Mouse (Mus musculus): ENCODE data around the gene Smim15. TPM values are rescaled to one million over a fixed set of nuclear protein-coding genes. Genes with fewer than 3 reads are reported as not detected.
A peak's percentile ranks its signal among the peaks of the same experiment; 100 is the strongest.

Gene Smim15
- polyA plus RNA-seq, 1 experiment from 2014 or later = 97.0 TPM

DNA sequence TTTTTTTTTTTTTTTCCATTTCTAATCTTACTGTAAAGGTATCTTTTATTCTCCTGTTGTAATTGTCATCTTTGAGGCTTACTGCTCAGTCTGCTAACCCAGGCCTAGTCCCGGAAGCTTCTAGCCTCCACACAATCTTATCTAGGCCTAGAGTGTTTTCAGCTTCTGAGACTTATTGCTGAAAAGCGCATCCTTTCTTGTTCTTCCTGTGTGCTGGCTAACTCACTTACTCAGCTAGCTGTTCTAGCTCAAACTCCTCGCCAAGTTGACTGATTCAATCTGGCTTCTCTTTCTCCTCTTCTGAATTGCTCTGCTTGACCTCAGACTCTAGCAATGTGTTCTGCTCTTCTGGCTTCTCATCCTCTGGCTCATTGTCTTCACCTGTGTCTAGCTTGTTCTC, 1.4 kb downstream of the Smim15 start:
- peaks cover 17% of the 10 kb centered on the region for H3K36me3 ChIP-seq (ENCODE audit: inconsistent target)
- H3K4me3 ChIP-seq (ENCODE audit: inconsistent target) = peak overlapping the region; percentile 91
- no peak overlapping the region; the same call in 1 of the 2 replicates for H3K27ac ChIP-seq

DNA sequence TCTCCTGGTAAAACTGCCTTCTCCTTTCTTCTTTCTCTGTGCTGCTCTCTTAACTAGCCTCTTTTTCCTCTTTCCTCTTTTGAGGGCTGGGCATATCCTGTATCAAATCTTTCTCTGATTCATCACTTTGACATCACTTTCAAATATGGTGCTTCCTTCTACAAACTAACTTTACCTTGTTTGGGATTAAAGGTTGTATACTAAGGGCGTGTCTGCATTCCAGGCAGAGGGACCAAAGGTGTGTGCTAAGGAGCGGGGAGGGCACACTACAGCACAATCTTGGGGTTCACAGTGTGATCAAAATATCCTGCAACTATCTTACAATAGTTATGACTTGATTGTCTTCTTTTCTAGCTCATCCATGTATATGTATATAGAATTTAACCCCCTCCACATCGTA, 1.8 kb downstream of the Smim15 start:
- no peak overlapping the region; the same call in 1 of the 2 replicates for H3K27ac ChIP-seq
- H3K4me3 ChIP-seq (ENCODE audit: inconsistent target) = no peak overlapping the region
- 87% methylated on average over 3 of the region's 3 CpGs for WGBS (ENCODE audit: missing documents)
- H3K36me3 ChIP-seq (ENCODE audit: inconsistent target) = peaks cover 17% of the 10 kb centered on the region
- H3K79me2 ChIP-seq (ENCODE audit: inconsistent target) = peaks cover 49% of the 10 kb centered on the region

More for the DNA sequence above, 1.4 kb downstream of the Smim15 start:
- 85% methylated on average over 3 of the region's 3 CpGs for WGBS (ENCODE audit: missing documents)
- peaks cover 49% of the 10 kb centered on the region for H3K79me2 ChIP-seq (ENCODE audit: inconsistent target)

- no peak overlapping the region for H3K27ac ChIP-seq
- H3K79me2 ChIP-seq (ENCODE audit: inconsistent target) = peaks cover 49% of the 10 kb centered on the region
- WGBS (ENCODE audit: missing documents) = 91% methylated on average over 5 of the region's 6 CpGs
- no peak overlapping the region for H3K4me3 ChIP-seq (ENCODE audit: inconsistent target)
- peaks cover 17% of the 10 kb centered on the region for H3K36me3 ChIP-seq (ENCODE audit: inconsistent target)
Observed at GRCm38 (mm10) chr13:108046891-108047290, 2.6 kb downstream of the Smim15 start.

GRCm38 (mm10) chr13:108047364-108047763, 3.1 kb downstream of the Smim15 start:
- Histone ChIP-seq H3K36me3 (ENCODE audit: inconsistent target) (peaks cover 17% of the 10 kb centered on the region), H3K27ac (no peak overlapping the region), H3K4me3 (ENCODE audit: inconsistent target) (no peak overlapping the region), H3K79me2 (ENCODE audit: inconsistent target) (peaks cover 45% of the 10 kb centered on the region)
- 92% methylated on average over 6 of the region's 6 CpGs for WGBS (ENCODE audit: missing documents)

DNA sequence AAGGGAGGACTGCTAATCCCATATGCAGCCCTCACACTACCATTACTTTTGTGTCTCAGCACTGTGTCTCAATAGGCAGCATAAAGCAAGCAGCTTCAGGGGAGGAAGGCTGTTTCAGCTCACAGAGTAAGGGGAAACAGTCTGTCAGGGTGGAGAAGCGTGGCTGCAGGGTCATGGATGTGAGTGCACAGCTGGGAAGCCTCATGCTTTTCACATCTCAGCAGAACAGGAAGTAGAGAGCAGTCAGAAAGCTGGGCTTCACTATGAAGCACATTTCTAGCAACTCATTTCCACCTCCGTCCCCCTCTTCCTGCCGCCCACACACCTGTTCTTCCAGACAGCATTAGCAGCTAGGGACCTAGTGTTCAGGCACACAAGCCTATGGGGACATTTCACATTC, 12.7 kb downstream of the Smim15 start:
- H3K4me3 ChIP-seq (ENCODE audit: inconsistent target) = no peak overlapping the region
- H3K36me3 ChIP-seq (ENCODE audit: inconsistent target) = no peaks in the 10 kb centered on the region
- no peak overlapping the region for H3K27ac ChIP-seq
- WGBS (ENCODE audit: missing documents) = 37% methylated on average over 3 of the region's 3 CpGs
- H3K79me2 ChIP-seq (ENCODE audit: inconsistent target) = no peaks in the 10 kb centered on the region

- no peak overlapping the region for H3K27ac ChIP-seq
- no peaks in the 10 kb centered on the region for H3K36me3 ChIP-seq (ENCODE audit: inconsistent target)
- WGBS (ENCODE audit: missing documents) = 95% methylated on average over 7 of the region's 7 CpGs
- no peaks in the 10 kb centered on the region for H3K79me2 ChIP-seq (ENCODE audit: inconsistent target)
- no peak overlapping the region for H3K4me3 ChIP-seq (ENCODE audit: inconsistent target)
Observed at GRCm38 (mm10) chr13:108060286-108060885, 16.1 kb downstream of the Smim15 start.

GRCm38 (mm10) chr13:108060936-108061578, 16.8 kb downstream of the Smim15 start:
- no peaks in the 10 kb centered on the region for H3K36me3 ChIP-seq (ENCODE audit: inconsistent target)
- H3K4me3 ChIP-seq (ENCODE audit: inconsistent target) = no peak overlapping the region
- no peak overlapping the region for H3K27ac ChIP-seq
- H3K79me2 ChIP-seq (ENCODE audit: inconsistent target) = no peaks in the 10 kb centered on the region
- WGBS (ENCODE audit: missing documents) = 80% methylated on average over 8 of the region's 8 CpGs

GRCm38 (mm10) chr13:108062900-108063299, 18.7 kb downstream of the Smim15 start:
- Histone ChIP-seq H3K79me2 (ENCODE audit: inconsistent target) (no peaks in the 10 kb centered on the region), H3K4me3 (ENCODE audit: inconsistent target) (no peak overlapping the region), H3K36me3 (ENCODE audit: inconsistent target) (no peaks in the 10 kb centered on the region), H3K27ac (no peak overlapping the region)
- WGBS (ENCODE audit: missing documents) = 92% methylated on average over 5 of the region's 5 CpGs

DNA sequence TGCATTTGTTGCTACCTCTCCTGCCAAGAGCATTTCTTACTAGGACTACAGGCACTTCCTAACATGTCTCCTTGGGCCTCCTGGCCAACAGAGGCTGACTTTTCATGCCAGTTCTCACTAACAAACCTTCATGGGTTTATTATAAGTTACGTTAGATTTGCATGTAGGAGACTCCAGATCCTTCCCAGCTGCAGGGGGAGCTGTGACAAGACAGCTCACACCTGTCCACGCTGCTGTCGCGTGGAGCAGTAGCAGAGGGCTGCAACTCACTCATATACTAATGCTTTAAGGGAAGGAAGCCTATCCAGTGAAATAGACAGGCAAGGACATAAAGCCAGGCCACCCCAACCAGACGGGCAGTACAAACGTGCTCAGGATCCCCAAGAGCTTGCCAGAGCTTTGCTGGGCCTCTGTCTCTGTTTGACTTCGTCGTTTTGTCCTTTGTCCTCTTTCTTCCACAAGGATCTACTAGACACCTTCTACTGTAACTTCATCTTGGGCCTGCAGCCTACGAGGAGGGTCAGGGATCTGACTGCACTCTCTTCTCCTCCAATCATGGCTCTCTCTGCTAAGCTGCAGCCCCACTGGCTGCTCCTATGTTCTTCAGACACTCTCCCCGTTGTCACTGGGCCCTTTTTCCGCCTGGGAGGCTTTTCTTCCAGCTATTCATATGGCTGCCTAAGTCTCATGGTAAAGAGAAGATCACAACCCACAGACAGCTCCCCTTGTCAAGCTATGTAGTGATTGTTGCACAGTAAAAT, 19.3 kb downstream of the Smim15 start:
- Histone ChIP-seq H3K79me2 (ENCODE audit: inconsistent target) (no peaks in the 10 kb centered on the region), H3K4me3 (ENCODE audit: inconsistent target) (no peak overlapping the region), H3K36me3 (ENCODE audit: inconsistent target) (no peaks in the 10 kb centered on the region), H3K27ac (no peak overlapping the region)
- WGBS (ENCODE audit: missing documents) = 97% methylated on average over 11 of the region's 11 CpGs

DNA sequence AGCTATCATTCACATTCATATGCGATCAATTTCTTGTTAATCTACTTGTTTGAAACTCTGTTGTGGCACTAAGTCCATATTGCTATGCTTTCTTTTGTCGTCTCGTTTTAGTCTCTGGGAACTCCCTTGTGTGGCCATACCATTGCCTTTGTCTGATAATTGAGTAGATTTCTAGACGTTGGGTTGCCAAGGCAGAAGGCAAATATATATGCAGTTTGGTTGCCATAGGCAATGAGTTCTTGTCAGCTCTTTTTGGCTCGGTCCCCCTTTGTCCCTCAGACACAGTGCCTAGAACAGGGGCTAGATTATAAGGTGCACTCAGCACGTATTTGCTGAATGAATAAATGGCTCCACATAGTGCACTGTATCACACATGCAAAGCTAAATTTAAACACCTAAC, 20.1 kb downstream of the Smim15 start:
- H3K4me3 ChIP-seq (ENCODE audit: inconsistent target) = no peak overlapping the region
- 93% methylated on average over 6 of the region's 6 CpGs for WGBS (ENCODE audit: missing documents)
- no peaks in the 10 kb centered on the region for H3K36me3 ChIP-seq (ENCODE audit: inconsistent target)
- no peaks in the 10 kb centered on the region for H3K79me2 ChIP-seq (ENCODE audit: inconsistent target)
- no peak overlapping the region for H3K27ac ChIP-seq

GRCm38 (mm10) chr13:108066021-108066420, 21.8 kb downstream of the Smim15 start:
- H3K27ac ChIP-seq = no peak overlapping the region
- no peaks in the 10 kb centered on the region for H3K79me2 ChIP-seq (ENCODE audit: inconsistent target)
- 59% methylated on average over 2 of the region's 2 CpGs for WGBS (ENCODE audit: missing documents)
- no peak overlapping the region for H3K4me3 ChIP-seq (ENCODE audit: inconsistent target)
- H3K36me3 ChIP-seq (ENCODE audit: inconsistent target) = no peaks in the 10 kb centered on the region

DNA sequence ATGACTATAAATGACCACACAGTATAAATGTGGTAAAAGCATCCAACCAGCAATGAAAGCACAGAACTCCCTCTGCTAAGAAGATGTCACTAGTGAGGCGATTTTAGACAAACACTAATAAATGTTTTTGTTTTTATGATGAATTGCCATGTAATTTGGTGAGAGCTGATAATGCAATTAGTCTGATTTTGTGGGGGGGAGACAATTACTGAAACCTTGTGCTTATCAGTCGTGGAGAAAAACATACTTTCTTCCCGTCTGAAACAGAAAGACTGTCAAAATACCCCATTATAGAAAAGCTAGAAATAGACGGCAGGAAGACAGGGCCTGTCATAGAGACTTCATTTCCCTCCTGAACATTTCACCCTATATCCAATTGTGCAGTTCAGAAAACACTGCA, 24.9 kb downstream of the Smim15 start:
- Histone ChIP-seq H3K27ac (no peak overlapping the region), H3K4me3 (ENCODE audit: inconsistent target) (no peak overlapping the region), H3K36me3 (ENCODE audit: inconsistent target) (no peaks in the 10 kb centered on the region), H3K79me2 (ENCODE audit: inconsistent target) (no peaks in the 10 kb centered on the region)
- WGBS (ENCODE audit: missing documents) = 94% methylated on average over 4 of the region's 4 CpGs

- no peaks in the 10 kb centered on the region for H3K79me2 ChIP-seq (ENCODE audit: inconsistent target)
- no peak overlapping the region for H3K27ac ChIP-seq
- no peaks in the 10 kb centered on the region for H3K36me3 ChIP-seq (ENCODE audit: inconsistent target)
- WGBS (ENCODE audit: missing documents) = 97% methylated on average over 10 of the region's 10 CpGs
- H3K4me3 ChIP-seq (ENCODE audit: inconsistent target) = no peak overlapping the region
Observed at GRCm38 (mm10) chr13:108070171-108070570, 25.9 kb downstream of the Smim15 start.

- WGBS (ENCODE audit: missing documents) = 48% methylated on average over 6 of the region's 6 CpGs
- Histone ChIP-seq H3K4me3 (ENCODE audit: inconsistent target) (no peak overlapping the region), H3K27ac (no peak overlapping the region), H3K36me3 (ENCODE audit: inconsistent target) (no peaks in the 10 kb centered on the region), H3K79me2 (ENCODE audit: inconsistent target) (no peaks in the 10 kb centered on the region)
Observed at GRCm38 (mm10) chr13:108077476-108077875, 33.2 kb downstream of the Smim15 start.

- 88% methylated on average over 4 of the region's 4 CpGs for WGBS (ENCODE audit: missing documents)
- Histone ChIP-seq H3K79me2 (ENCODE audit: inconsistent target) (no peaks in the 10 kb centered on the region), H3K4me3 (ENCODE audit: inconsistent target) (no peak overlapping the region), H3K36me3 (ENCODE audit: inconsistent target) (no peaks in the 10 kb centered on the region), H3K27ac (no peak overlapping the region)
Observed at GRCm38 (mm10) chr13:108077901-108078300, 33.7 kb downstream of the Smim15 start.
